Mouse (Mus musculus) stomach, postnatal 0 days (tissue): ENCODE measurements around the gene Zap70. TPM values are rescaled to one million over a fixed set of nuclear protein-coding genes. Genes with fewer than 3 reads are reported as not detected.

Source experiments
- ATAC-seq: fragments of 200-750 bp; cut with Nextera tagmentation; 2 replicates; pipeline ENCODE4 v1.8.0; 2017; ENCODE audit not compliant: low FRiP score, low TSS enrichment
- DNase-seq: peaks from one replicate; pipeline ENCODE4 v3.0.0-alpha.2; 2016; ENCODE audit warnings: low spot score
- H3K27ac ChIP-seq: fragments of 300-500 bp; sonication (generic); replicated peaks from 2 replicates; pipeline ENCODE4 v1.5.1; 2014; ENCODE audit warnings: mild to moderate bottlenecking, control low read depth
- H3K27me3 ChIP-seq: fragments of 300-500 bp; sonication (generic); 2 replicates; pipeline ENCODE4 v1.6.1; 2014; ENCODE audit warnings: low read length; ENCODE audit not compliant: control insufficient read depth, insufficient read depth
- H3K36me3 ChIP-seq: fragments of 300-500 bp; sonication (generic); 2 replicates; pipeline ENCODE4 v1.6.1; 2014; ENCODE audit warnings: low read length, mixed read lengths; ENCODE audit not compliant: control insufficient read depth, insufficient read depth
- H3K4me1 ChIP-seq: fragments of 300-500 bp; sonication (generic); replicated peaks from 2 replicates; pipeline ENCODE4 v1.6.1; 2014; ENCODE audit warnings: antibody characterized with exemption; ENCODE audit not compliant: control insufficient read depth, insufficient read depth
- H3K4me2 ChIP-seq: fragments of 300-500 bp; sonication (generic); replicated peaks from 2 replicates; pipeline ENCODE4 v1.6.1; 2014; ENCODE audit warnings: low read depth, mild to moderate bottlenecking, control low read depth, moderate library complexity
- H3K4me3 ChIP-seq: fragments of 300-500 bp; sonication (generic); 2 replicates; pipeline ENCODE4 v1.5.1; 2014; ENCODE audit warnings: low read depth, low read length, control low read depth
- H3K9ac ChIP-seq: fragments of 300-500 bp; sonication (generic); 2 replicates; pipeline ENCODE4 v1.6.1; 2014; ENCODE audit warnings: mild to moderate bottlenecking, low read length, control low read depth, mixed read lengths
- H3K9me3 ChIP-seq: fragments of 300-500 bp; sonication (generic); 2 replicates; pipeline ENCODE4 v1.6.1; 2016; ENCODE audit warnings: low read length; ENCODE audit not compliant: control insufficient read depth
- CTCF ChIP-seq: IDR thresholded peaks from 2 replicates; pipeline ENCODE4 v1.5.1; 2016; ENCODE audit warnings: antibody characterized with exemption, low read depth, mild to moderate bottlenecking, moderate library complexity
- EP300 ChIP-seq: optimal IDR thresholded peaks from 2 replicates; pipeline ENCODE3; 2016; ENCODE audit warnings: antibody characterized with exemption
- WGBS: fragments of 180-500 bp; shearing (Covaris S2); extraction: QIAGEN DNeasy Blood & Tissue Kit; methylation state at CpG from one replicate; pipeline ENCODE4 v1.1.7; 2014; 5-methylcytosine and 5-hydroxymethylcytosine counted together
- polyA plus RNA-seq: library from polyadenylated mRNA; unstranded; fragments of >200 nt; fragmentation: Nextera tagmentation; extraction: Ambion mirVana; gene quantifications from 2 replicates; pipeline ENCODE4 v1.2.1, GENCODE M21; 2015

Gene Zap70
- polyA plus RNA-seq, 1 experiment from 2014 or later = 0.25 TPM

DNA sequence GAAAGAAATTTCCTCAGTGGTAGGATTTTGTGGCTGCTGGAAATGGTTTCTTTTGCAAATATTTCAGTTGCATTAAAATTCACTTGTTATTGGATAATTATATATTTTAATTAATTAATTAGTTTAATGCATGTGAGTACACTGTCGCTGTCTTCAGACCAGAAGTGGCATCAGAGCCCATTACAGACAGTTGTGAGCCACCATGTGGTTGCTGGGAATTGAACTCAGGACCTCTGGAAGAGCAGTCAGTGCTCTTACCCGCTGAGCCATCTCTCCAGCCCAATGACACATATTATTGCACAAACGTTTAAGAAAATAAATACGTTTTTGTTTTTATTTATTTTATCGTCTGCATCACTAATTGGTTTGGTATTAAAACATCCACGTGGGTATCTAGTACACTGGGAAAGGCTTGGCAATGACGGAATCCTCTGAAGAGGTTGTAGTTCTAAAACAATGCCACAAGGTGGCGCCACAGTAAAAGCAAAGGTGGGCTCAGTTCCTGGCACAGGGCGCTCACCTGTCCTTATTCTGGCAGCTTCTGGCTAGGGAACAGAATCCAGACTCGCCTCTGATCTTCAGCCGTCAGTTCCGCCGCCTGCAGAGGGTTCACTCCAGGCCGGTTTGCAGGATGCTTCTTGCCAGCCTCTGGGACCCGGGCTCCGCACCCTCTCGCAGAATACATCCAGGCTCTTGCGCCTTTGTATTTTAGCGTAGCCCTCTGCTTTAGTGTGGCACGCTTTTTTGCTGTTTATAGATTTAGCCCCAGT is 23.0 kb downstream of the Zap70 start:
- DNase-seq (peak; percentile 86), ATAC-seq (peak; percentile 73)
- Histone ChIP-seq H3K4me1 (no peaks in the 10 kb centered on the region; the same call in 1 of the 2 replicates), H3K9me3 (no peaks in the 10 kb centered on the region), H3K27me3 (no peaks in the 10 kb centered on the region), H3K36me3 (no peaks in the 10 kb centered on the region), H3K4me3 (peak overlapping the region; percentile 44), H3K27ac (no peak overlapping the region), H3K9ac (peak overlapping the region; percentile 52), H3K4me2 (peak overlapping the region; percentile 94)
- WGBS = 3% methylated on average over 20 of the region's 20 CpGs
- TF ChIP-seq EP300 (no peak), CTCF (peak; percentile 93)

DNA sequence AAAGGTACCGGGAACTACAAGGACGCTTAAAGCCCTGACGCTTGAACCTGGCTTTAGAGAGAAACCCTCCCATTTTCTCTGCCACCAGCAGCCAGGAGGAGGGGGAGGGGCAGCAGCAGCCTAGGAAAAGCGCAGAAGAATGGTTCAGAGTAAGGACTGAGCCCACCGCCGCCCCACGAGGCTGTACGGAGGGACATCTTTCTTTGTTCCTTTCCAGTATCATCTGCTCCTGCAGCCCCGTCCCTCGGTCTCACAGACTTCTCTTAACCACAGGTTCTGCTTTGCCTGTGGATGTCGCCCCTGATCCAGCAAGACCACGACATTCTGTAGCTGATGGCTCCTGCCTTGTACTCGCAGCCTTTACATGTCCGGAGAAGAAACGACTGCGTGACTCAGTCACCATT is 23.6 kb downstream of the Zap70 start:
- Histone ChIP-seq H3K4me1 (no peaks in the 10 kb centered on the region; the same call in 1 of the 2 replicates), H3K9me3 (no peaks in the 10 kb centered on the region), H3K27me3 (no peaks in the 10 kb centered on the region), H3K4me2 (peak overlapping the region; percentile 94), H3K27ac (0 out of 2 replicates have a peak overlapping the region, but pooled peaks have one; percentile 24), H3K36me3 (0 out of 2 replicates have a peak, but pooled peaks cover 2% of the 10 kb centered on the region), H3K4me3 (peak overlapping the region; percentile 44), H3K9ac (peak overlapping the region; percentile 52)
- WGBS = 1% methylated on average over 16 of the region's 16 CpGs
- DNase-seq = peak; percentile 45
- TF ChIP-seq EP300 (no peak), CTCF (peak; percentile 57)
- 0 out of 2 replicates have a peak, but pooled peaks have one; percentile 8 for ATAC-seq

DNA sequence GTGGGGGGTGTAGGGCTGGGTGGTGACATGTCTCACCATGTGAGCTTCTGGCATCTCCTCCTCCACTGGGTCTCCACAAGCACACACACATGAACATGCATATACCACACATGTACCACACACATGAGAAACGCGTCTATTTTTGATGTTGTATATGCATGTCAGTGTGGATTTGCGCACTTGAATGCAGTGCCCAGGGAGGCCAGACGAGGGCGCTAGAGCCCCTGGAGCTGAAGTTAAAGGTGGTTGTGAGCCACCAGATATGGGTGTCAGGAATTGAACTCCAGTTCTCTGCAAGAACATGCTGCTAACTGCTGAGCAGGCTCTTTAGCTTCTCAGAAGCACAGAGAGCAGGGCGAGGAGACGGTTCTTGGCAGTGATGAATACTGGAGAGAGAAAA is 24.8 kb downstream of the Zap70 start:
- 89% methylated on average over 7 of the region's 7 CpGs for WGBS
- no peaks in the 10 kb centered on the region for H3K9me3 ChIP-seq
- no peak overlapping the region for H3K4me3 ChIP-seq
- peaks cover 7% of the 10 kb centered on the region; the same call in 1 of the 2 replicates for H3K36me3 ChIP-seq
- DNase-seq (no peak), ATAC-seq (no peak)
- H3K4me2 ChIP-seq = no peak overlapping the region
- no peaks in the 10 kb centered on the region; the same call in 1 of the 2 replicates for H3K4me1 ChIP-seq
- no peaks in the 10 kb centered on the region for H3K27me3 ChIP-seq
- TF ChIP-seq CTCF = peak; percentile 53
- TF ChIP-seq EP300 = no peak
- no peak overlapping the region for H3K9ac ChIP-seq
- no peak overlapping the region for H3K27ac ChIP-seq

DNA sequence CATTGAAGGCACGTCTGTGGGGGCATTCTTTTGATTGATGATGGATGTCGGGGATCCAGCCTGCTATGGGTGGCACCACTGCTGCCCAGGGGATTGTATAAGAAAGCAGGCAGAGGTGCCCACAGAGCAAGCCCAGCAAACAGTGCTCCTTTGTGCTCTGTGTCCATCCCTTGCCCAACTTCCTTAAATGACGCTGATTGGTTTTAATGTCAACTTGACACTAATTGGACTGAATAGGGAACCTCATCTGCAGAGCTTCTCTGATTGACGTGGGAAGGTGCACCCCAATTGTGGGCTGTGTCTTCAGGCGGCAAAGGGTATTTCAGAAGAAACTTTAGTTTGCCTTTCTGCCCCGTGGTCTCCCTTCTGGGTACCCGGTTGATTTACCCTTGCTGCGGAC is 27.8 kb downstream of the Zap70 start:
- ATAC-seq = no peak
- H3K4me2 ChIP-seq = no peak overlapping the region
- no peaks in the 10 kb centered on the region; the same call in 1 of the 2 replicates for H3K4me1 ChIP-seq
- no peaks in the 10 kb centered on the region for H3K9me3 ChIP-seq
- H3K4me3 ChIP-seq = no peak overlapping the region
- DNase-seq = no peak
- no peaks in the 10 kb centered on the region for H3K27me3 ChIP-seq
- no peak overlapping the region for H3K27ac ChIP-seq
- H3K9ac ChIP-seq = no peak overlapping the region
- WGBS = 78% methylated on average over 8 of the region's 8 CpGs
- TF ChIP-seq EP300 (no peak), CTCF (no peak)
- peaks cover 21% of the 10 kb centered on the region for H3K36me3 ChIP-seq

DNA sequence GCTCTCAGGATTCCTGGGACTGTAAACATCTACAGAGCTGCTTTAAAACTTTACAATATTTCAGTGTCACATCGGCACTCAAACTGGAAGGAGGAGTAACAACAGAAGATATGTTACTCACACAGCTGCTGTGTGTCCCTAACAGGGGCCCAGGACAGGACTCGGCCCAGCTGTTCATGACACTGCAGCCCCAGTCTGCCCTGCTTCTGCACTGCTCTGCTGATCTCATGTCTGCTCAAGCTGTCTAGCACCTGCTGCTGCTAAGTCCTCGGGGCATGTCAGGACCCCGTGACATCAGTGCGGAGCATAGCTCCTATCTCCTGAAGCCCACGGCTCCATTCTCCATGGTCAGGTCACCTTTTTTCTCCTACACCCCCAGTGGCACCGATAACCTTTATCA is 35.1 kb downstream of the Zap70 start:
- Histone ChIP-seq H3K9ac (no peak overlapping the region), H3K36me3 (peaks cover 51% of the 10 kb centered on the region), H3K4me3 (no peak overlapping the region), H3K9me3 (no peaks in the 10 kb centered on the region), H3K27me3 (no peaks in the 10 kb centered on the region), H3K4me1 (no peaks in the 10 kb centered on the region), H3K4me2 (no peak overlapping the region), H3K27ac (no peak overlapping the region)
- 0 out of 2 replicates have a peak, but pooled peaks have one; percentile 30 for ATAC-seq
- WGBS = 78% methylated on average over 7 of the region's 7 CpGs
- TF ChIP-seq CTCF (no peak), EP300 (no peak)
- no peak for DNase-seq

DNA sequence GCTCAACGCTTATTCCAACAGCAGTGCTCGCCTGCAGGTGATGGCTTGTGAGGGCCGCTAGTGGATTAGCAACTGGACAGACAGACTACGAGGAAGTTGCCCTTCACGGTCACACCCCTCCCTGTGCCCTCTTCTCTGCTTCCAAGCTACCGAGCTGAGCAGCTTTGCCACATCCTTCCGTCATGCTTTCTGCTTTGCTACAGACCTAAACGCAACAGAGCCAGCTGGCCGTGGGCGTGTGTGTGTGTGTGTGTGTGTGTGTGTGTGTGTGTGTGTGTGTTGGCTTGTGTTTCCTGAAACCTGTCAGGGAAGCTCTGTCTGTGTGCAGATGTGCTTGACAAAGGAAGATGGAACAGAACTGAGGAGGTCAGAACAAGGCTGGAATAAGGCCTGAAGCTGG is 35.9 kb downstream of the Zap70 start:
- ATAC-seq (no peak), DNase-seq (no peak)
- H3K27ac ChIP-seq = no peak overlapping the region
- no peaks in the 10 kb centered on the region for H3K27me3 ChIP-seq
- no peak overlapping the region for H3K4me3 ChIP-seq
- H3K4me2 ChIP-seq = no peak overlapping the region
- TF ChIP-seq CTCF (no peak), EP300 (no peak)
- no peaks in the 10 kb centered on the region for H3K4me1 ChIP-seq
- no peak overlapping the region for H3K9ac ChIP-seq
- WGBS = 74% methylated on average over 10 of the region's 10 CpGs
- no peaks in the 10 kb centered on the region for H3K9me3 ChIP-seq
- H3K36me3 ChIP-seq = peaks cover 49% of the 10 kb centered on the region
